Mouse (Mus musculus) CH12.LX (cell line): Measurements from ENCODE around the gene Tcp10a.
"Not testable (repeated sequence)": the region's sequence is repeated elsewhere in the genome, so short reads cannot be mapped to it uniquely, and the experiment has no call there.

Experiments used
- CTCF ChIP-seq, 2 experiments: IDR thresholded peaks in 1 of 2; conservative IDR thresholded peaks in 1 of 2; 2 replicates each; pipeline ENCODE4 v1.5.1; 2011 to 2012; ENCODE audit warnings: low read depth in 2 of 2, low read length in 2 of 2, improper control_type of control experiment in 1 of 2, inconsistent platforms in 1 of 2, mild to moderate bottlenecking in 1 of 2, moderate library complexity in 1 of 2
- POLR2A ChIP-seq: IDR thresholded peaks from 2 replicates; pipeline ENCODE4 v1.6.1; 2011; ENCODE audit warnings: low read depth, mild to moderate bottlenecking, improper control_type of control experiment, low read length
- POLR2AphosphoS2 ChIP-seq: IDR thresholded peaks from 2 replicates; pipeline ENCODE4 v1.6.1; 2011; ENCODE audit warnings: low read depth, low read length, improper control_type of control experiment
- RAD21 ChIP-seq: IDR thresholded peaks from 2 replicates; pipeline ENCODE4 v1.6.1; 2011; ENCODE audit warnings: low read depth, mild to moderate bottlenecking, low read length, improper control_type of control experiment, moderate library complexity
- USF1 ChIP-seq: IDR thresholded peaks from 2 replicates; pipeline ENCODE4 v1.6.1; 2014; ENCODE audit warnings: low read depth, mild to moderate bottlenecking, inconsistent platforms, low read length, improper control_type of control experiment

- TF ChIP-seq POLR2A; RAD21; USF1; POLR2AphosphoS2; CTCF (conservative IDR thresholded peaks at IDR 0.05 in 1 of 2, IDR thresholded peaks at IDR 0.05 in 1 of 2; ENCODE audit: low read depth in 2 of 2, low read length in 2 of 2): not testable (repeated sequence)
Measured at GRCm38 (mm10) chr17:7395116-7395515, 70.7 kb downstream of the Tcp10a start.
